Mouse (Mus musculus): ENCODE data around the gene 4930518I15Rik. TPM values are rescaled to one million over a fixed set of nuclear protein-coding genes. Genes with fewer than 3 reads are reported as not detected.
"Not testable (repeated sequence)": the region's sequence is repeated elsewhere in the genome, so short reads cannot be mapped to it uniquely, and the experiment has no call there.

4930518I15Rik gene
- total RNA-seq, 1 experiment from 2014 or later: 0.65 TPM

- not testable (repeated sequence) for ATAC-seq (replicated peaks in 1 of 2; ENCODE audit: insufficient read depth in 1 of 2, low FRiP score in 2 of 2, low TSS enrichment in 1 of 2, low read depth in 1 of 2, poor library complexity in 2 of 2, severe bottlenecking in 2 of 2)
Measured at GRCm38 (mm10) chr2:156825128-156825527, 32.6 kb downstream of the 4930518I15Rik start.

- ATAC-seq (replicated peaks in 1 of 2; ENCODE audit: insufficient read depth in 1 of 2, low FRiP score in 2 of 2, low TSS enrichment in 1 of 2, low read depth in 1 of 2, poor library complexity in 2 of 2, severe bottlenecking in 2 of 2): no peak
Measured at GRCm38 (mm10) chr2:156816116-156816515, 41.6 kb downstream of the 4930518I15Rik start.

GRCm38 (mm10) chr2:156815412-156815811 is 42.3 kb downstream of the 4930518I15Rik start:
- ATAC-seq (replicated peaks in 1 of 2; ENCODE audit: insufficient read depth in 1 of 2, low FRiP score in 2 of 2, low TSS enrichment in 1 of 2, low read depth in 1 of 2, poor library complexity in 2 of 2, severe bottlenecking in 2 of 2): no peak

- no peak for ATAC-seq (replicated peaks in 1 of 2; ENCODE audit: insufficient read depth in 1 of 2, low FRiP score in 2 of 2, low TSS enrichment in 1 of 2, low read depth in 1 of 2, poor library complexity in 2 of 2, severe bottlenecking in 2 of 2)
Measured at GRCm38 (mm10) chr2:156814893-156815292, 42.9 kb downstream of the 4930518I15Rik start.

GRCm38 (mm10) chr2:156814344-156814801 is 43.4 kb downstream of the 4930518I15Rik start:
- peak; percentile 60 to 61 for ATAC-seq (replicated peaks in 1 of 2; ENCODE audit: insufficient read depth in 1 of 2, low FRiP score in 2 of 2, low TSS enrichment in 1 of 2, low read depth in 1 of 2, poor library complexity in 2 of 2, severe bottlenecking in 2 of 2)

- ATAC-seq (replicated peaks in 1 of 2; ENCODE audit: insufficient read depth in 1 of 2, low FRiP score in 2 of 2, low TSS enrichment in 1 of 2, low read depth in 1 of 2, poor library complexity in 2 of 2, severe bottlenecking in 2 of 2): no peak
Measured at GRCm38 (mm10) chr2:156811556-156811955, 46.2 kb downstream of the 4930518I15Rik start.

GRCm38 (mm10) chr2:156810716-156811115 is 47.0 kb downstream of the 4930518I15Rik start:
- ATAC-seq (replicated peaks in 1 of 2; ENCODE audit: insufficient read depth in 1 of 2, low FRiP score in 2 of 2, low TSS enrichment in 1 of 2, low read depth in 1 of 2, poor library complexity in 2 of 2, severe bottlenecking in 2 of 2): no peak

GRCm38 (mm10) chr2:156809579-156809978 is 48.2 kb downstream of the 4930518I15Rik start:
- peak; percentile 67 to 79 for ATAC-seq (replicated peaks in 1 of 2; ENCODE audit: insufficient read depth in 1 of 2, low FRiP score in 2 of 2, low TSS enrichment in 1 of 2, low read depth in 1 of 2, poor library complexity in 2 of 2, severe bottlenecking in 2 of 2)

- ATAC-seq (replicated peaks in 1 of 2; ENCODE audit: insufficient read depth in 1 of 2, low FRiP score in 2 of 2, low TSS enrichment in 1 of 2, low read depth in 1 of 2, poor library complexity in 2 of 2, severe bottlenecking in 2 of 2): no peak
Measured at GRCm38 (mm10) chr2:156806886-156807285, 50.9 kb downstream of the 4930518I15Rik start.

Other genes with a start within 250 kb of the 4930518I15Rik start
- gene Dlgap4, start 244.2 kb downstream of the 4930518I15Rik start, total RNA-seq (2017): 14.3 and 23.2 TPM in 2 replicates
- 0.89 TPM in 1 of 2 replicates, not detected in the other for gene Myl9, start 82.5 kb downstream of the 4930518I15Rik start, total RNA-seq (2017)
- gene Tgif2, start 17.9 kb downstream of the 4930518I15Rik start, total RNA-seq (2017): 31.6 and 42.0 TPM in 2 replicates
- gene Rab5if, start 5.2 kb upstream of the 4930518I15Rik start, total RNA-seq (2017): 138 TPM in 2 replicates
- 9.8 and 11.2 TPM in 2 replicates for gene Sla2, start 29.2 kb upstream of the 4930518I15Rik start, total RNA-seq (2017)
- 33.1 and 35.7 TPM in 2 replicates for gene Ndrg3, start 134.1 kb upstream of the 4930518I15Rik start, total RNA-seq (2017)
- 38.5 and 53.8 TPM in 2 replicates for gene Dsn1, start 149.2 kb upstream of the 4930518I15Rik start, total RNA-seq (2017)
- 7.4 and 10.0 TPM in 2 replicates for gene Soga1, start 221.3 kb upstream of the 4930518I15Rik start, total RNA-seq (2017)
- not detected in 2 replicates for gene Tldc2, start 229.1 kb upstream of the 4930518I15Rik start, total RNA-seq (2017)